Mouse (Mus musculus) bone marrow, adult 2 months (tissue): ENCODE measurements at regions not wholly inside any gene's neighbourhood (a gene's known extent, or its start where the extent isn't known, plus 50 kb on each side); places are given as distances from the start of the nearest gene placed in this dataset.
A peak's percentile ranks its signal among the peaks of the same experiment; 100 is the strongest.

Experiments
- H3K27ac ChIP-seq: fragments of 200-500 bp; 2 replicates; pipeline ENCODE4 v1.5.1; 2012; ENCODE audit warnings: low read depth, mild to moderate bottlenecking, control low read depth, inconsistent platforms, low read length; ENCODE audit not compliant: control insufficient read depth, poor library complexity, insufficient read depth
- H3K4me1 ChIP-seq: fragments of 200-500 bp; 2 replicates; pipeline ENCODE4 v1.6.1; 2011; ENCODE audit warnings: low read length; ENCODE audit not compliant: control insufficient read depth, insufficient read depth
- H3K4me3 ChIP-seq: fragments of 200-500 bp; replicated peaks from 2 replicates; pipeline ENCODE3; 2011; ENCODE audit warnings: mild to moderate bottlenecking, low read depth, low read length, control low read depth; ENCODE audit not compliant: control insufficient read depth
- CTCF ChIP-seq: fragments of 200-500 bp; IDR thresholded peaks from 2 replicates; pipeline ENCODE4 v1.5.1; 2011; ENCODE audit warnings: low read length, control low read depth; ENCODE audit not compliant: control insufficient read depth, insufficient read depth
- POLR2A ChIP-seq: fragments of 200-500 bp; IDR thresholded peaks from 2 replicates; pipeline ENCODE4 v1.6.1; 2011; ENCODE audit warnings: low read depth, mild to moderate bottlenecking, control low read depth, low read length, borderline replicate concordance; ENCODE audit not compliant: control insufficient read depth
- WGBS: fragments of 180-500 bp; shearing (Covaris S2); methylation state at CpG from one replicate; pipeline ENCODE4 v1.1.7; 2018; 5-methylcytosine and 5-hydroxymethylcytosine counted together

DNA sequence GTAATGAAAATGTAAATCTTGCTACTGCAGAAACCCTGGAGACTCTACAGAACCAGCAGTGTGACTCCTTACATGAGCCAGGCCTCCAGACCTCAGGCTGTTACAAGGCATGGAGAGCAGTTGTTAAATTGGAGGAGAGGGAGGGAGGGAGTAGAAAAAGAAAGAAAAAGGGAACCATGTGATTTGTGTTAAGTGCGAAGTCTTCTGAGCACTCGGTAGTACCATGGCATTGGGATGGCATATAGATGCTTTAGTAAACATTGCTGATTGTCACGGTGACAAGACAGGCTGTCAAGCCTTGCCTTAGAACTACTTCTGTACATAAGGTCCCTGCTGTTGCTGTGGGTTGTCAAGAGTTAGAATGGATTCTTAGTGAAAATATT, 189.6 kb upstream of the Dph6 start:
- no peak overlapping the region for H3K4me3 ChIP-seq
- TF ChIP-seq CTCF (no peak), POLR2A (no peak)
- H3K27ac ChIP-seq = no peak overlapping the region
- WGBS = 73% methylated on average over 3 of the region's 3 CpGs
- H3K4me1 ChIP-seq = no peaks in the 10 kb centered on the region

DNA sequence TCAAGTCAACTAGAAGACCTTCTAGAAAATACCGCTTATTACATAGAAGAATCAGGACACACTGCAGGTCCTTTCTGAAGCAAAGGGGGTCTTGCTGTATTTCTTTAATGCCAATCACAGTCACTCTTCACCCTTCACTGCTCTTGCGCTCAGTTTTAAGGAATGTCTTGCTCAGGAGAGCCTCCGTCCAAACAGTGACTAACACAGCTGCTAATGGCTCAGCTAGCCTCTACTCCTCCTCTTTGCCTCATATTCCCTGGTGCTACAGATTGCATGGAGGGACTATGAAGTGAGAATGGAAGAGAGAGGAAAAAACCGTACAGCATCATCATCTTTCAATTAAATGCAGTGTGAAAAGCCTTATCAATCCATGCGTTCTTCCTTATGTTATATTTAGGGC, 193.7 kb upstream of the Dph6 start:
- 83% methylated on average over 5 of the region's 5 CpGs for WGBS
- H3K27ac ChIP-seq = no peak overlapping the region
- H3K4me3 ChIP-seq = no peak overlapping the region
- H3K4me1 ChIP-seq = no peaks in the 10 kb centered on the region
- TF ChIP-seq CTCF (no peak), POLR2A (no peak)

DNA sequence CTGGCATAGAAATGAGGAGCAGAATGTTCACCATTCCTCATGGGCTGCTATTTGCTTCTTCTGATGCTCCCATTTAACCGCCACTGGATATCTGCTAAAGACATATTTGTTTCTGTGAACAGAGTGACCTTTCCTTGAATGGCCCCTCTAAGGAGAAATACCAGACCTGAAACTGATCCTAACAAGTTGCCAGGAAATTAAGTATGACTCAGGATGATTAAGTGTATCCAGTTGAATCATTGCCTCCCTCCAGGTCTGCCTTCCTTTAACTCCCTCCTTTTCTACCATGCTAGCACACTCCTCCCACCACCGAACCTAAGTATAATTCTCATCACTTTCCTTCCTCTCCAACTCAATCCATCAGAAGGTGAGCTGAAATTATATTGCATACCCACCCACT, 194.2 kb upstream of the Dph6 start:
- no peak for TF ChIP-seq POLR2A
- no peak for TF ChIP-seq CTCF
- Histone ChIP-seq H3K4me3 (no peak overlapping the region), H3K4me1 (no peaks in the 10 kb centered on the region), H3K27ac (no peak overlapping the region)
- WGBS = 80% methylated on average over 2 of the region's 2 CpGs

DNA sequence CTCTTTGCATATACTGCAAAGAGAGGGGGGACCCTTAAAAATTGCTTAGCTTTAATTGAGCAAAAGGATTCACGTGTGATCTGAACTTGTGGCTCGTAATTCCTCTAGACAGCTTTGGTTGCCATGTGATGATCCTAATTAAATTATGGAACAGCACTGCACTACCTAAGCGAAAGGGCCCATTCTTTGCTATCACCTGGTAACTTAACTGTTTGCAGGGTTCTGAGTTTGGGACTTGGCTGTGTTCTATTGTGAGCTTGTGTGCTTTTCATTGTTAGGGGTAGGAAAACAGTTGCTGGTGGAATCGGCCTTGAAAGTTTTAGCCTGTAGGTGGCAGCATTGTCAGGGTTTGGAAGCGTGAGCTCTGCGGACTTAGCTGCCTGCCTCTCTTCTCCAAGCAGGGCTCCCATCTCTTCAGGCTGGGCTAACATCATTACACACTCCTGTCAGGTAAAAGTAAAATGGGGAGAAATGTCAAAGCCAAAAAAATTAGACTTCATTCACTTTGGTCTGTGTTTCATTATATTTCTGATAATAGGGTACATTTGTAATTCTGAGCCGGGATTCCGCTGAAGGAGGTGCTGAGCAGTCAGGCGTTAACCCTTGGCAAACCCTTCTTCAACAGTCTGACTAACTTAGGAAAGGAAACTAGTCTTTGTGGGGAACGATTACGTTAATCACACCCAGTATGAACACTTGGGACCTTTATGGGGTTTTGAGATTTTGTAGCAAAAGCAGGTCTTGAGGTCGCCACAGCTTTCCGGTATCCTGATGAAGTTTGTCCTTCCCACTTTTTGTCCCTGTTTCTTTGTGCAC, 199.2 kb upstream of the Dph6 start:
- H3K27ac ChIP-seq = no peak overlapping the region
- TF ChIP-seq POLR2A = no peak
- peak; percentile 37; the same call in 1 of the 2 replicates for TF ChIP-seq CTCF
- H3K4me1 ChIP-seq = no peaks in the 10 kb centered on the region
- H3K4me3 ChIP-seq = no peak overlapping the region
- WGBS = 49% methylated on average over 13 of the region's 13 CpGs

DNA sequence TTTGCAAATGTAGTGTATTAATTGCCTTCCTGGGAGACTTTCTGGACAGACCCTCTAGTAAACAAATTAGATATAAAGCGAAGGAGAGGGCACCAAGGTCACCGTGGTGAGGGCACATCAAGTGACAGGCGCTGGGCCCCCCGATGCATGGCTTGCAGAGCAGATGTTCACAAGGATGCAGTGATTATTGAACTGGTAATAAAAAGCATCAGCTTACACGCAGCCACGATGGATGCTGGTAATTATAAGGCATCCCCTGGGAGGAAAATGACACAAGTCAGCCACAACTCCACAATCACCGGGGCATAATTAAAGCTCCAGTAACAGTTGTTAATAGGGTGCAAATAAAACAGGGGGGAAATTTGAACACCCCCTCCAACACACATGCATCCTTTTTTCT, 217.5 kb upstream of the Dph6 start:
- 66% methylated on average over 7 of the region's 7 CpGs for WGBS

DNA sequence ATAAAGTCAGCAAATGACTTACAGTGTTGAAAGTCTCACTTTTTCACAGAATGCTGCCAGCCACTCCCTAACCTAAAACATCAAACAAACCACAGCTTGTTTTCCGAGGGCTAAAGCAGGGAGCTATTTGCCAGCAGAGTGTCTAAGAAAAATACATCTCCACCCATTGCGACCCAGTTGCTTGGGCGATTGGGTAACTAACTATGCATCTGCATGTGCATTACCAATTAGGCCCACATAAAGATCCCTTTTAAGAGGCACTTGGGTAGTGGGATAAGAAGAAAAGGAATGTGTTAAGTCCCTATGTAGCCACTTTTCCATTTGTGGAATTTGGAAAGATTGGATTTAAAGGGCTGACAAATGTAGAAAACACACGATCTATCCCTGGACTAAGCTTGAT, 218.3 kb upstream of the Dph6 start:
- no peak overlapping the region for H3K27ac ChIP-seq
- no peaks in the 10 kb centered on the region for H3K4me1 ChIP-seq
- H3K4me3 ChIP-seq = no peak overlapping the region
- TF ChIP-seq CTCF = no peak
- TF ChIP-seq POLR2A = no peak
- WGBS = 67% methylated on average over 4 of the region's 4 CpGs

More for the DNA sequence above, 217.5 kb upstream of the Dph6 start:
- Histone ChIP-seq H3K27ac (no peak overlapping the region), H3K4me1 (no peaks in the 10 kb centered on the region), H3K4me3 (no peak overlapping the region)
- TF ChIP-seq POLR2A (no peak), CTCF (no peak)

DNA sequence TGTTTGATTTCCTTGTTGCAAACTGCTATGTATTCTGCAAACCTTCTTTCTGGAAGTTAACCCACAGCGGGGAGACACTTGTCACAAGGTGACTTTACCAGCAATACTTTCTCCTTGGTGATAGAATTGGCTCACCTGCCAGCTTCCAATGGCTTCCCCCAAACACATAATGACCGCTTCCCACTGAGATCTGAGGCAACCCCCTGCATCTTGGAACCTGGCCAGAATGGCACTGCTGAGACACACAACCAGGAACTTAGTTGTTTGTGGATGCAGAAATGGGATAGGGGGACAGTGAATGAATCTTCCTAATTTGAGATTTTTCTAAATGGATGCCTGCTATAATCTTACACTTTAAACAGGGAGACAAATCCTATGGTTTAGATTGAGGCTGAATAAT, 224.3 kb upstream of the Dph6 start:
- H3K27ac ChIP-seq = no peak overlapping the region
- WGBS = 66% methylated on average over 2 of the region's 2 CpGs
- H3K4me1 ChIP-seq = no peaks in the 10 kb centered on the region
- TF ChIP-seq CTCF (no peak), POLR2A (no peak)
- H3K4me3 ChIP-seq = no peak overlapping the region

DNA sequence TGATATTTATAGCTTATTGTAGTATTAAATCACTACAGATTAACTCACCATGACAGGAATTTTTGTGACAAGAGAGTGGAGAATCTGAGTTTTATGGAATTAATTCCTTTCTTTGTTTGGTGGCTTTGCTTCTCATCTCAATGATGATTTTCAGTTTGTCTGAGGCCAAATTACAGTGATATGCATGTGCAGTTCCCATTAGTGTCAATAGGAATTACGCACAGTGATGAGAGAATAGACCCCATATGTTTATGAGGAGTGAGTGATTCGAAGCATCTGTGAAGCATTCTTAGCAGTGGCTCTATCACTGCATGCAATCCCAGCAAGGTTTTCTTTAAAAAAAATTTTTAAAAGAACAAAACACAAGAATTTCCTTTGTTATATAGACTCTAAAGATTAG, 225.0 kb upstream of the Dph6 start:
- 63% methylated on average over 2 of the region's 2 CpGs for WGBS
- Histone ChIP-seq H3K4me1 (no peaks in the 10 kb centered on the region), H3K4me3 (no peak overlapping the region), H3K27ac (no peak overlapping the region)
- no peak for TF ChIP-seq CTCF
- no peak for TF ChIP-seq POLR2A
